Mouse (Mus musculus) natural killer cell, adult 2 months (primary cell): ENCODE data around the gene Fbxl13.
"Not testable (repeated sequence)": the region's sequence is repeated elsewhere in the genome, so short reads cannot be mapped to it uniquely, and the experiment has no call there.

ENCODE experiments used
- DNase-seq, 2 experiments: peaks; one replicate each; pipeline ENCODE4 v3.0.0; 2022; ENCODE audit warnings: low spot score in 2 of 2

Gene Fbxl13

GRCm38 (mm10) chr5:21658038-21658437, 12.6 kb upstream of the Fbxl13 start:
- DNase-seq: no peak

GRCm38 (mm10) chr5:21656912-21657311, 11.5 kb upstream of the Fbxl13 start:
- DNase-seq: no peak

- DNase-seq: no peak
Measured at GRCm38 (mm10) chr5:21651885-21652612, 6.6 kb upstream of the Fbxl13 start.

- DNase-seq: no peak
Measured at GRCm38 (mm10) chr5:21650736-21651135, 5.3 kb upstream of the Fbxl13 start.

GRCm38 (mm10) chr5:21646133-21646491, 678 bp upstream of the Fbxl13 start:
- DNase-seq: no peak

GRCm38 (mm10) chr5:21644891-21645438, 469 bp downstream of the Fbxl13 start:
- no peak for DNase-seq

- no peak for DNase-seq
Measured at GRCm38 (mm10) chr5:21643606-21644005, 1.8 kb downstream of the Fbxl13 start.

GRCm38 (mm10) chr5:21640961-21641360, 4.5 kb downstream of the Fbxl13 start:
- peak in 1 of 2 experiments; percentile 43 for DNase-seq

GRCm38 (mm10) chr5:21625916-21626315, 19.5 kb downstream of the Fbxl13 start:
- no peak for DNase-seq

GRCm38 (mm10) chr5:21616450-21617009, 28.9 kb downstream of the Fbxl13 start:
- no peak for DNase-seq

GRCm38 (mm10) chr5:21614299-21614698, 31.1 kb downstream of the Fbxl13 start:
- not testable (repeated sequence) for DNase-seq

GRCm38 (mm10) chr5:21610996-21611395, 34.4 kb downstream of the Fbxl13 start:
- no peak for DNase-seq

- no peak for DNase-seq
Measured at GRCm38 (mm10) chr5:21608311-21609304, 36.8 kb downstream of the Fbxl13 start.

- DNase-seq: no peak
Measured at GRCm38 (mm10) chr5:21605936-21606335, 39.5 kb downstream of the Fbxl13 start.

- DNase-seq: no peak
Measured at GRCm38 (mm10) chr5:21599961-21600360, 45.5 kb downstream of the Fbxl13 start.

- DNase-seq: not testable (repeated sequence)
Measured at GRCm38 (mm10) chr5:21599536-21599935, 45.9 kb downstream of the Fbxl13 start.

GRCm38 (mm10) chr5:21593201-21593709, 52.2 kb downstream of the Fbxl13 start:
- no peak for DNase-seq

GRCm38 (mm10) chr5:21592106-21592505, 53.3 kb downstream of the Fbxl13 start:
- DNase-seq: no peak

- no peak for DNase-seq
Measured at GRCm38 (mm10) chr5:21588220-21588619, 57.2 kb downstream of the Fbxl13 start.

GRCm38 (mm10) chr5:21587683-21588082, 57.8 kb downstream of the Fbxl13 start:
- DNase-seq: no peak

- DNase-seq: peak in 1 of 2 experiments; percentile 45
Measured at GRCm38 (mm10) chr5:21586763-21587162, 58.7 kb downstream of the Fbxl13 start.

GRCm38 (mm10) chr5:21578136-21578535, 67.3 kb downstream of the Fbxl13 start:
- no peak for DNase-seq
